Mouse (Mus musculus): ENCODE measurements at regions not wholly inside any gene's neighbourhood (a gene's known extent, or its start where the extent isn't known, plus 50 kb on each side); places are given as distances from the start of the nearest gene placed in this dataset.

- WGBS: 78% methylated on average over 2 of the region's 2 CpGs
- Histone ChIP-seq H3K4me3 (no peak overlapping the region), H3K9me3 (no peaks in the 10 kb centered on the region), H3K9ac (no peak overlapping the region), H3K4me2 (no peak overlapping the region), H3K36me3 (no peaks in the 10 kb centered on the region), H3K4me1 (no peaks in the 10 kb centered on the region), H3K27ac (no peak overlapping the region), H3K27me3 (no peaks in the 10 kb centered on the region)
- ATAC-seq (ENCODE audit: insufficient number of reproducible peaks, insufficient read depth, low FRiP score, low TSS enrichment, low read depth): no peak
Measured at GRCm38 (mm10) chr2:139179641-139180040, 314.1 kb upstream of the Sptlc3 start.

- ATAC-seq (ENCODE audit: insufficient number of reproducible peaks, insufficient read depth, low FRiP score, low TSS enrichment, low read depth): no peak
- 77% methylated on average over 2 of the region's 2 CpGs for WGBS
- no peak overlapping the region for H3K27ac ChIP-seq
- no peaks in the 10 kb centered on the region for H3K9me3 ChIP-seq
- H3K4me3 ChIP-seq: no peak overlapping the region
- H3K4me1 ChIP-seq: no peaks in the 10 kb centered on the region
- H3K9ac ChIP-seq: no peak overlapping the region
- H3K27me3 ChIP-seq: no peaks in the 10 kb centered on the region
- H3K4me2 ChIP-seq: no peak overlapping the region
- H3K36me3 ChIP-seq: no peaks in the 10 kb centered on the region
Measured at GRCm38 (mm10) chr2:139198281-139198680, 295.4 kb upstream of the Sptlc3 start.

- no peak for ATAC-seq (ENCODE audit: insufficient number of reproducible peaks, insufficient read depth, low FRiP score, low TSS enrichment, low read depth)
- no peak overlapping the region for H3K27ac ChIP-seq
- 22% methylated on average over 1 of the region's 1 CpGs for WGBS
- no peak overlapping the region for H3K4me2 ChIP-seq
- no peaks in the 10 kb centered on the region for H3K36me3 ChIP-seq
- no peaks in the 10 kb centered on the region for H3K27me3 ChIP-seq
- H3K9me3 ChIP-seq: no peaks in the 10 kb centered on the region
- H3K9ac ChIP-seq: no peak overlapping the region
- H3K4me3 ChIP-seq: no peak overlapping the region
- H3K4me1 ChIP-seq: no peaks in the 10 kb centered on the region
Measured at GRCm38 (mm10) chr2:139207649-139208048, 286.1 kb upstream of the Sptlc3 start.

GRCm38 (mm10) chr2:139220757-139221400, 272.8 kb upstream of the Sptlc3 start:
- no peak overlapping the region for H3K9ac ChIP-seq
- 54% methylated on average over 9 of the region's 9 CpGs for WGBS

GRCm38 (mm10) chr2:139230453-139230852, 263.3 kb upstream of the Sptlc3 start:
- no peak overlapping the region for H3K4me2 ChIP-seq
- no peaks in the 10 kb centered on the region for H3K9me3 ChIP-seq
- no peak for ATAC-seq (ENCODE audit: insufficient number of reproducible peaks, insufficient read depth, low FRiP score, low TSS enrichment, low read depth)
- 47% methylated on average over 3 of the region's 3 CpGs for WGBS
- no peaks in the 10 kb centered on the region for H3K36me3 ChIP-seq
- H3K27ac ChIP-seq: no peak overlapping the region
- no peaks in the 10 kb centered on the region for H3K27me3 ChIP-seq
- no peak overlapping the region for H3K4me3 ChIP-seq
- H3K4me1 ChIP-seq: no peaks in the 10 kb centered on the region
- no peak overlapping the region for H3K9ac ChIP-seq

More at GRCm38 (mm10) chr2:139220757-139221400, 272.8 kb upstream of the Sptlc3 start:
- Histone ChIP-seq H3K4me2 (peak overlapping the region; percentile 16; the same call in 1 of the 2 replicates), H3K4me1 (0 out of 2 replicates have a peak, but pooled peaks cover 3% of the 10 kb centered on the region), H3K36me3 (no peaks in the 10 kb centered on the region), H3K27me3 (no peaks in the 10 kb centered on the region), H3K27ac (no peak overlapping the region), H3K4me3 (no peak overlapping the region), H3K9me3 (no peaks in the 10 kb centered on the region)
- ATAC-seq (ENCODE audit: insufficient number of reproducible peaks, insufficient read depth, low FRiP score, low TSS enrichment, low read depth): no peak

- Histone ChIP-seq H3K9me3 (no peaks in the 10 kb centered on the region), H3K27me3 (no peaks in the 10 kb centered on the region), H3K9ac (no peak overlapping the region), H3K36me3 (no peaks in the 10 kb centered on the region), H3K4me2 (no peak overlapping the region), H3K27ac (no peak overlapping the region), H3K4me3 (no peak overlapping the region), H3K4me1 (no peaks in the 10 kb centered on the region)
- 86% methylated on average over 2 of the region's 2 CpGs for WGBS
- ATAC-seq (ENCODE audit: insufficient number of reproducible peaks, insufficient read depth, low FRiP score, low TSS enrichment, low read depth): no peak
Measured at GRCm38 (mm10) chr2:139250138-139250537, 243.6 kb upstream of the Sptlc3 start.

- H3K36me3 ChIP-seq: no peaks in the 10 kb centered on the region
- ATAC-seq (ENCODE audit: insufficient number of reproducible peaks, insufficient read depth, low FRiP score, low TSS enrichment, low read depth): no peak
- 97% methylated on average over 2 of the region's 2 CpGs for WGBS
- no peaks in the 10 kb centered on the region for H3K9me3 ChIP-seq
- H3K27me3 ChIP-seq: no peaks in the 10 kb centered on the region
- H3K4me1 ChIP-seq: no peaks in the 10 kb centered on the region
- no peak overlapping the region for H3K9ac ChIP-seq
- no peak overlapping the region for H3K27ac ChIP-seq
- H3K4me3 ChIP-seq: no peak overlapping the region
- no peak overlapping the region for H3K4me2 ChIP-seq
Measured at GRCm38 (mm10) chr2:139267119-139267518, 226.6 kb upstream of the Sptlc3 start.

GRCm38 (mm10) chr2:139276581-139276980, 217.1 kb upstream of the Sptlc3 start:
- ATAC-seq (ENCODE audit: insufficient number of reproducible peaks, insufficient read depth, low FRiP score, low TSS enrichment, low read depth): no peak
- Histone ChIP-seq H3K27me3 (no peaks in the 10 kb centered on the region), H3K36me3 (no peaks in the 10 kb centered on the region), H3K27ac (no peak overlapping the region), H3K4me1 (no peaks in the 10 kb centered on the region), H3K4me2 (no peak overlapping the region), H3K4me3 (no peak overlapping the region), H3K9ac (no peak overlapping the region), H3K9me3 (no peaks in the 10 kb centered on the region)
- 73% methylated on average over 5 of the region's 5 CpGs for WGBS

- H3K4me3 ChIP-seq: no peak overlapping the region
- no peaks in the 10 kb centered on the region for H3K9me3 ChIP-seq
- H3K4me2 ChIP-seq: no peak overlapping the region
- WGBS: 85% methylated on average over 8 of the region's 8 CpGs
- H3K4me1 ChIP-seq: no peaks in the 10 kb centered on the region
- no peaks in the 10 kb centered on the region for H3K36me3 ChIP-seq
- H3K9ac ChIP-seq: no peak overlapping the region
- no peak for ATAC-seq (ENCODE audit: insufficient number of reproducible peaks, insufficient read depth, low FRiP score, low TSS enrichment, low read depth)
- no peak overlapping the region for H3K27ac ChIP-seq
- H3K27me3 ChIP-seq: no peaks in the 10 kb centered on the region
Measured at GRCm38 (mm10) chr2:139277571-139277970, 216.1 kb upstream of the Sptlc3 start.

- no peak overlapping the region for H3K4me3 ChIP-seq
- H3K4me1 ChIP-seq: no peaks in the 10 kb centered on the region
- no peak overlapping the region for H3K27ac ChIP-seq
- no peak overlapping the region for H3K4me2 ChIP-seq
- WGBS: 42% methylated on average over 3 of the region's 3 CpGs
- H3K9ac ChIP-seq: no peak overlapping the region
- no peaks in the 10 kb centered on the region for H3K27me3 ChIP-seq
- no peaks in the 10 kb centered on the region for H3K36me3 ChIP-seq
- ATAC-seq (ENCODE audit: insufficient number of reproducible peaks, insufficient read depth, low FRiP score, low TSS enrichment, low read depth): no peak
- no peaks in the 10 kb centered on the region for H3K9me3 ChIP-seq
Measured at GRCm38 (mm10) chr2:139281056-139281455, 212.7 kb upstream of the Sptlc3 start.

GRCm38 (mm10) chr2:139284315-139284714, 209.4 kb upstream of the Sptlc3 start:
- no peaks in the 10 kb centered on the region for H3K9me3 ChIP-seq
- no peak overlapping the region for H3K9ac ChIP-seq
- no peaks in the 10 kb centered on the region for H3K36me3 ChIP-seq
- no peaks in the 10 kb centered on the region for H3K27me3 ChIP-seq
- H3K27ac ChIP-seq: no peak overlapping the region
- ATAC-seq (ENCODE audit: insufficient number of reproducible peaks, insufficient read depth, low FRiP score, low TSS enrichment, low read depth): no peak
- WGBS: 79% methylated on average over 4 of the region's 4 CpGs
- no peaks in the 10 kb centered on the region for H3K4me1 ChIP-seq
- H3K4me3 ChIP-seq: no peak overlapping the region
- H3K4me2 ChIP-seq: no peak overlapping the region

GRCm38 (mm10) chr2:139286446-139286845, 207.3 kb upstream of the Sptlc3 start:
- Histone ChIP-seq H3K4me1 (no peaks in the 10 kb centered on the region), H3K9ac (no peak overlapping the region), H3K27me3 (no peaks in the 10 kb centered on the region), H3K4me2 (no peak overlapping the region), H3K9me3 (no peaks in the 10 kb centered on the region), H3K36me3 (no peaks in the 10 kb centered on the region), H3K4me3 (no peak overlapping the region), H3K27ac (no peak overlapping the region)
- 56% methylated on average over 2 of the region's 2 CpGs for WGBS
- ATAC-seq (ENCODE audit: insufficient number of reproducible peaks, insufficient read depth, low FRiP score, low TSS enrichment, low read depth): no peak

All from embryonic facial prominence, embryonic 13.5 days (tissue).